Mouse (Mus musculus) embryonic facial prominence, embryonic 14.5 days (tissue): ENCODE measurements around the gene Sh2d5. TPM values are rescaled to one million over a fixed set of nuclear protein-coding genes. Genes with fewer than 3 reads are reported as not detected.

Experiments used
- ATAC-seq: fragments of 200-750 bp; cut with Nextera tagmentation; 2 replicates; pipeline ENCODE4 v1.8.0; 2017; ENCODE audit warnings: low read depth, moderate number of reproducible peaks, moderate TSS enrichment
- DNase-seq: peaks from one replicate; pipeline ENCODE4 v3.0.0-alpha.2; 2015; ENCODE audit warnings: low spot score
- H3K27ac ChIP-seq: fragments of 300-500 bp; sonication (generic); replicated peaks from 2 replicates; pipeline ENCODE4 v1.5.1; 2014; ENCODE audit warnings: low read depth, mild to moderate bottlenecking, low read length, moderate library complexity
- H3K27me3 ChIP-seq: fragments of 300-500 bp; sonication (generic); replicated peaks from 2 replicates; pipeline ENCODE4 v1.6.1; 2014; ENCODE audit warnings: low read length; ENCODE audit not compliant: control insufficient read depth, insufficient read depth
- H3K36me3 ChIP-seq: fragments of 300-500 bp; sonication (generic); 2 replicates; pipeline ENCODE4 v1.6.1; 2014; ENCODE audit warnings: low read length, mixed read lengths; ENCODE audit not compliant: control insufficient read depth, insufficient read depth
- H3K4me1 ChIP-seq: fragments of 300-500 bp; sonication (generic); 2 replicates; pipeline ENCODE4 v1.6.1; 2014; ENCODE audit warnings: antibody characterized with exemption, low read length; ENCODE audit not compliant: control insufficient read depth, insufficient read depth
- H3K4me2 ChIP-seq: fragments of 300-500 bp; sonication (generic); 2 replicates; pipeline ENCODE4 v1.6.1; 2014; ENCODE audit warnings: low read depth, mild to moderate bottlenecking, low read length, moderate library complexity, mixed read lengths
- H3K4me3 ChIP-seq: fragments of 300-500 bp; sonication (generic); 2 replicates; pipeline ENCODE4 v1.5.1; 2014; ENCODE audit warnings: low read depth, mild to moderate bottlenecking, low read length
- H3K9ac ChIP-seq: fragments of 300-500 bp; sonication (generic); 2 replicates; pipeline ENCODE4 v1.6.1; 2014; ENCODE audit warnings: low read depth, mild to moderate bottlenecking, low read length, moderate library complexity, mixed read lengths
- H3K9me3 ChIP-seq: fragments of 300-500 bp; sonication (generic); 2 replicates; pipeline ENCODE4 v1.6.1; 2016; ENCODE audit warnings: low read length; ENCODE audit not compliant: control insufficient read depth
- whole genome bisulfite sequencing: fragments of 180-500 bp; shearing (Covaris S2); extraction: QIAGEN DNeasy Blood & Tissue Kit; methylation state at CpG from one replicate; pipeline ENCODE4 v1.1.7; 2014; 5-methylcytosine and 5-hydroxymethylcytosine counted together
- polyA plus RNA-seq: library from polyadenylated mRNA; unstranded; fragments of >200 nt; fragmentation: Nextera tagmentation; extraction: Ambion mirVana; gene quantifications from 2 replicates; pipeline ENCODE4 v1.2.1, GENCODE M21; 2014

Gene Sh2d5
- polyA plus RNA-seq, 1 experiment from 2014 or later: 0.35 TPM

DNA sequence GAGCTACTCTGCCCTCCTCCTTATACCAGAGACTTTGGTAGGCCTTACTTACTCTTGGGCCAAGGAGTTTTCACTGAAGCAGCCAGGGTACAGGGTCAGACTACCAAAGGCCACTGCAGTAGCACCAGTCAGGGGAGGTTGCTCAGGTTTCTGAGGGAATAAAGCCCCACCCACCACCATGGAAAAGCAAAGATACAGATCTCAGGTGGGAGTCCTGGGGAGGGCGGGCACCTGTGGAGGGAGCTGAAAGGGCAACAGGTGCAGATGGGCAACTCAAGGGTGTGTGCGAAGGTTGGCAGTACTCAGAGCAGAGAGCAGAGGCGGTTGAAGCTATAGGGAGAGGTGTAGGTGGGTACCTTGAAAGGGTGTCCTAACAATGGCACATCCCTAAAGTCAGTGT is 52.8 kb downstream of the Sh2d5 start:
- Histone ChIP-seq H3K4me1 (peaks cover 8% of the 10 kb centered on the region), H3K4me2 (no peak overlapping the region), H3K9ac (0 out of 2 replicates have a peak overlapping the region, but pooled peaks have one; percentile 69), H3K27ac (no peak overlapping the region), H3K36me3 (peaks cover 4% of the 10 kb centered on the region; the same call in 1 of the 2 replicates), H3K9me3 (no peaks in the 10 kb centered on the region), H3K27me3 (no peaks in the 10 kb centered on the region), H3K4me3 (no peak overlapping the region)
- DNase-seq: no peak
- 96% methylated on average over 3 of the region's 3 CpGs for WGBS
- ATAC-seq: no peak

DNA sequence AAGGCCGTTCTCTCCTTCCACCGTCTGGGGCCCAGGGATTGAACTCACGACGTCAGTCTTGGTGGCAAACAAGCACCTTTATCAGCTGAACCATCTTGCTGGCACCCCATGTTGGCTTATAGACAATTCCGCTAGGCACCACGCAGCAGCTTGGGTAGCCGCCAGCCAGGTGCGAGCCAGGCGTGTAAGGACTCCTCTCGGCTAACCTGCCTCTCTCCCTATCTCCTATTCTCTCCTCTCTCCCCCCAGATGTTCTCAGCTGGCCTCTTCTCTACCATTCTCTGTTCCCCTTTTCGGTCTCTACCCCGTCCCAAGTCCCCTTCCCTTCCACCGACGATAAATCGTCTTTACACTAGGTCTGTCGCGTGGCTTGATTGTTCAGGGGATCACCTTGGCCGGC is 53.5 kb downstream of the Sh2d5 start:
- H3K9me3 ChIP-seq: no peaks in the 10 kb centered on the region

DNA sequence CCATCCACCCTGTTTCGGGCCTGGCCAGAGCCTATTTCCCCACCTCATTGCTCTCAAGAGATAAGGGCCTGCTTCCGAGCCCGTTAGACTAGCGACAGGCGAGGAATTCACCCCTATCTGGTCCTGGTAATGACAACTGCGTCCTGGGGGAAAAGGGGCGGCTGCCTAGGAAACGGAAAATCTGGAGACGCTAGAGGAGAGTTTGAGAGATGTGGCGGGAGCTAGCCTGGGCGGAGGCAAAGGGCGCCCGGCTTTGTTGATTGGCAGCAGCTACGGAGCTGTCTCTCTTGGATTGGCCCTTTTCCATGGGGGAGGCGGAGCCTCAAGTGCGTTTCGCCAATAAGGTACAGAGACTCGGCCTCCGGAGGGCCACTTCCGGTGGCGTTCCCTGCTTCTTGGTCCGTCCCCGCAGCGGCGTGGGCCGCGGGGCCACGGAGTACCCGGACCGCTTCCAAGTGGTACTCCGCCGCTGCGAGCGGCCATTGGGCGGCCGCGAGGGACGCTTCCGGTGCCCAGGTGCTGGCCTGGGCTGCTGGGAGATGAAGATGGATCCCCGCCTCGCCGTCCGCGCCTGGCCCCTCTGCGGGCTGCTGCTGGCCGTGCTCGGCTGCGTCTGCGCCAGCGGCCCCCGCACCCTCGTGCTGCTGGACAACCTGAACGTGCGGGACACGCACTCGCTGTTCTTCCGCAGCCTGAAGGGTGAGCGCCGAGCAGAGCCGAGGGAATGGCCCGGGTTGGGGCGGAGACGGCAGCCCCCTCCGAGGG is 54.3 kb downstream of the Sh2d5 start, which contains the start of gene Ddost:
Ddost (plus strand) TSS at position 391 of the 765 bp plus-strand sequence.
- Histone ChIP-seq H3K4me3 (peak within 1 kb of the TSS; percentile 84), H3K4me1 (peaks cover 8% of the 10 kb centered on the region), H3K27ac (peak within 1 kb of the TSS; percentile 67), H3K27me3 (no peaks in the 10 kb centered on the region), H3K9me3 (no peaks in the 10 kb centered on the region), H3K9ac (peak within 1 kb of the TSS; percentile 91), H3K4me2 (peak within 1 kb of the TSS; percentile 65), H3K36me3 (peaks cover 16% of the 10 kb centered on the region)
- 0% methylated on average over 21 of the region's 64 CpGs for WGBS
- ATAC-seq (peak; percentile 98), DNase-seq (peak; percentile 100)

More for the DNA sequence above, 53.5 kb downstream of the Sh2d5 start:
- peak overlapping the region; percentile 65 for H3K4me2 ChIP-seq
- H3K27me3 ChIP-seq: no peaks in the 10 kb centered on the region
- 15% methylated on average over 18 of the region's 18 CpGs for WGBS
- DNase-seq (no peak), ATAC-seq (no peak)
- H3K27ac ChIP-seq: peak overlapping the region; percentile 50; the same call in 1 of the 2 replicates
- H3K4me1 ChIP-seq: peaks cover 8% of the 10 kb centered on the region
- H3K9ac ChIP-seq: peak overlapping the region; percentile 69
- H3K36me3 ChIP-seq: peaks cover 8% of the 10 kb centered on the region; the same call in 1 of the 2 replicates
- H3K4me3 ChIP-seq: peak overlapping the region; percentile 84

DNA sequence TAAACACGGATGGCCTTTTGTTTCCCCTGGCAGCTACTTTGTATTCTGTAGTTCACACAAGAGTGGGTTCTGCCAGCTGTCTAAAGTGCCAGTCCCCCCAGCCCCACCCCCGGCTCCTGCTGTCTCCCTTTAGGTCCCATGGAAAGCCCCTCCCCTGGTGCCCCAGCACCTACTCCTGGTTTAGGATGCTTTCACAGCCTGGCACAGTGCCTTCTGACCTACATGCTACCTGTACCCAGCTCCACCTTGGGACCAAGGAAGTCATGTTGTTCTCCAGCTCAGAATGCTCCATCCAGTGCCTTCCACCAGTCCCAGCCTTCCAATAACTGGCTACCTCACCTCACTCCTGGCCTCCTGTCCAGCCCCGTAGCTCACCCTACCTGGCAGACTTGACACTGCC is 56.8 kb downstream of the Sh2d5 start:
- DNase-seq (no peak), ATAC-seq (no peak)
- peaks cover 8% of the 10 kb centered on the region for H3K4me1 ChIP-seq
- H3K36me3 ChIP-seq: peaks cover 35% of the 10 kb centered on the region
- H3K27ac ChIP-seq: no peak overlapping the region
- H3K4me2 ChIP-seq: no peak overlapping the region
- H3K4me3 ChIP-seq: no peak overlapping the region
- H3K9ac ChIP-seq: no peak overlapping the region
- 90% methylated on average over 3 of the region's 3 CpGs for WGBS
- no peaks in the 10 kb centered on the region for H3K27me3 ChIP-seq
- no peaks in the 10 kb centered on the region for H3K9me3 ChIP-seq

DNA sequence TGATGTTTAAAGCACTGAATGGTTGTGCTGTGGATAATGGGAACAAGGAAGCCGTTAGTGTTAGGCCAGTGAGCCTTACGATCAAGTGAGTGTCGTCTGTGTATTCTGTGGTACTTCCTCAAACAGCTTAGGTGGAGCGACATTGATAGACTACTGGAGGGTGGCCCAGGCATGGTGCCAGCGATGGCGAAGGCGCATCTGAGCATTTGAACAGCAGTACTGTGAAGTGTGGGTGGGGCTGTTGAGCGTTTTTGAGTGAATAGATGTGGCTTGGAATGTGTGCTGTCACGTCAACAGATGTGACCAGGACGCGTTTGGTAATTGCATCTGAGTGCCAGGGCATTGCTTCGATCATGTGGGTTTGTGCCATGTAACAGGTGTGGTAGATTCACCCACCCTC is 57.5 kb downstream of the Sh2d5 start:
- Histone ChIP-seq H3K9ac (no peak overlapping the region), H3K27ac (no peak overlapping the region), H3K4me3 (no peak overlapping the region), H3K36me3 (peaks cover 42% of the 10 kb centered on the region), H3K27me3 (no peaks in the 10 kb centered on the region), H3K4me2 (no peak overlapping the region), H3K9me3 (no peaks in the 10 kb centered on the region), H3K4me1 (peaks cover 8% of the 10 kb centered on the region)
- no peak for DNase-seq
- ATAC-seq: no peak
- WGBS: 91% methylated on average over 12 of the region's 12 CpGs

DNA sequence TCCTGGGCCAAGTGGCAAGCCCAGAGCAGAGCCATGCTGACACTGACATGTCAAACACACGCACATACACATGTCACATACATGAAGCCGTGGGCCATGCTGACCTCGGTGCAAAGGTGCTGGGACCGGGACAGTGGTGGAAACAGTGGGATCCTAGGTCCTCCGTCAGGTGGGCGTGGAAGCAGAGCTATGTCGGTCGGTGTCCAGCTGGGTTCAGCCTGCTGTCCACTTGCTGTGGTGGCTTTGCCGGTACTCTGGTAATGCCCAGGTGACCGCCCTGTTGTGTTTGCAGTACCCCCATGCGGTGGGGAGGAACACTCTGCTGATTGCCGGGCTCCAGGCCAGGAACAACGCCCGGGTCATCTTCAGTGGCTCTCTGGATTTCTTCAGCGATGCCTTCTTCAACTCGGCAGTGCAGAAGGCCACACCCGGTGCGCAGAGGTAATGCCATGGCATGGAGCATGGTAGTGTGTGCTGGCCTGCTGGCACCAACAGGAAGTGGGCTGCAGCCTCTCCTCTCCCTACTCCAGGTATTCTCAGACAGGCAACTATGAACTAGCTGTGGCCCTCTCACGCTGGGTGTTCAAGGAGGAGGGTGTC is 60.2 kb downstream of the Sh2d5 start:
- ATAC-seq: no peak
- Histone ChIP-seq H3K4me1 (peaks cover 7% of the 10 kb centered on the region), H3K9ac (no peak overlapping the region), H3K27ac (no peak overlapping the region), H3K36me3 (peaks cover 69% of the 10 kb centered on the region), H3K4me3 (no peak overlapping the region), H3K27me3 (no peaks in the 10 kb centered on the region), H3K4me2 (no peak overlapping the region), H3K9me3 (no peaks in the 10 kb centered on the region)
- WGBS: 94% methylated on average over 16 of the region's 19 CpGs
- DNase-seq: no peak

Other genes starting within 250 kb of the Sh2d5 start
- gene Hp1bp3, start 34.1 kb upstream of the Sh2d5 start, polyA plus RNA-seq: 145 and 178 TPM in 2 replicates
- gene Kif17, start within 50 bp of the Sh2d5 start, polyA plus RNA-seq: 0.71 and 1.6 TPM in 2 replicates
- 332 and 343 TPM in 2 replicates for gene Ddost, start 54.3 kb downstream of the Sh2d5 start, polyA plus RNA-seq
- gene Pink1, start 75.9 kb downstream of the Sh2d5 start, polyA plus RNA-seq: 30.5 and 32.6 TPM in 2 replicates
- gene Cda, start 117.6 kb downstream of the Sh2d5 start, polyA plus RNA-seq: 6.3 and 10.1 TPM in 2 replicates
- 0.24 and 0.29 TPM in 2 replicates for gene Fam43b, start 146.1 kb downstream of the Sh2d5 start, polyA plus RNA-seq
- 19.5 and 22.0 TPM in 2 replicates for gene Mul1, start 184.3 kb downstream of the Sh2d5 start, polyA plus RNA-seq
- gene Camk2n1, start 203.9 kb downstream of the Sh2d5 start, polyA plus RNA-seq: 2.4 and 2.5 TPM in 2 replicates